Mouse (Mus musculus) cerebellum, adult 2 months (tissue): ENCODE measurements at regions not wholly inside any gene's neighbourhood (a gene's known extent, or its start where the extent isn't known, plus 50 kb on each side); places are given as distances from the start of the nearest gene placed in this dataset.

Experiments
- CTCF ChIP-seq: fragments of 200-500 bp; IDR thresholded peaks from 2 replicates; pipeline ENCODE4 v1.5.1; 2011; ENCODE audit warnings: low read depth, mild to moderate bottlenecking, control low read depth, low read length, moderate library complexity, borderline replicate concordance; ENCODE audit not compliant: insufficient read depth
- POLR2A ChIP-seq: fragments of 200-500 bp; IDR thresholded peaks from 2 replicates; pipeline ENCODE4 v1.6.1; 2011; ENCODE audit warnings: low read length, control low read depth, borderline replicate concordance; ENCODE audit not compliant: insufficient read depth

- TF ChIP-seq CTCF (no peak), POLR2A (no peak)
Observed at GRCm38 (mm10) chr6:117607023-117607422, 234.0 kb upstream of the Zfp637 start.
